Mouse (Mus musculus) kidney, adult 2 months (tissue): ENCODE results near the gene Tox2. TPM values are rescaled to one million over a fixed set of nuclear protein-coding genes. Genes with fewer than 3 reads are reported as not detected.

ENCODE experiments used
- DNase-seq: peaks from one replicate; pipeline ENCODE4 v3.0.0; 2021
- H3K27ac ChIP-seq: fragments of 200-500 bp; 2 replicates; pipeline ENCODE4 v1.5.1; 2012; ENCODE audit warnings: low read depth, low read length, control low read depth, inconsistent platforms; ENCODE audit not compliant: insufficient read depth
- H3K27me3 ChIP-seq: fragments of 200-500 bp; replicated peaks from 2 replicates; pipeline ENCODE4 v1.6.1; 2012; ENCODE audit warnings: mild to moderate bottlenecking, moderate library complexity, low read length, inconsistent platforms; ENCODE audit not compliant: control insufficient read depth, insufficient read depth
- H3K36me3 ChIP-seq: fragments of 200-500 bp; 2 replicates; pipeline ENCODE4 v1.6.1; 2012; ENCODE audit warnings: mild to moderate bottlenecking, moderate library complexity, low read length, inconsistent platforms; ENCODE audit not compliant: control insufficient read depth, insufficient read depth
- H3K4me1 ChIP-seq: fragments of 200-500 bp; 2 replicates; pipeline ENCODE4 v1.6.1; 2011; ENCODE audit warnings: low read length; ENCODE audit not compliant: control insufficient read depth, insufficient read depth
- H3K4me3 ChIP-seq: fragments of 200-500 bp; 2 replicates; pipeline ENCODE4 v1.5.1; 2011; ENCODE audit warnings: mild to moderate bottlenecking, low read depth, low read length, control low read depth; ENCODE audit not compliant: insufficient read depth
- CTCF ChIP-seq: fragments of 200-500 bp; conservative IDR thresholded peaks from 2 replicates; pipeline ENCODE4 v1.5.1; 2011; ENCODE audit warnings: low read depth, mild to moderate bottlenecking, control low read depth, low read length, moderate library complexity, mixed read lengths; ENCODE audit not compliant: insufficient read depth, insufficient read length
- POLR2A ChIP-seq: fragments of 200-500 bp; IDR thresholded peaks from one replicate; pipeline ENCODE4 v1.6.1; 2011; ENCODE audit warnings: low read depth, low read length, control low read depth
- WGBS: fragments of 180-500 bp; shearing (Covaris S2); methylation state at CpG from one replicate; pipeline ENCODE4 v1.1.7; 2018; 5-methylcytosine and 5-hydroxymethylcytosine counted together
- polyA plus RNA-seq: library from polyadenylated mRNA; depleted of rRNA; stranded (reverse); fragments of >200 nt; gene quantifications from 2 replicates; pipeline ENCODE4 v1.2.3, GENCODE M21; 2012

Gene Tox2
- polyA plus RNA-seq, 1 experiment, result 1.4 TPM

- Histone ChIP-seq H3K4me1 (no peaks in the 10 kb centered on the region), H3K4me3 (no peak overlapping the region), H3K27me3 (no peaks in the 10 kb centered on the region; the same call in 1 of the 2 replicates), H3K36me3 (no peaks in the 10 kb centered on the region), H3K27ac (no peak overlapping the region)
- 87% methylated on average over 8 of the region's 8 CpGs for WGBS
- DNase-seq, result no peak
- TF ChIP-seq CTCF (no peak), POLR2A (no peak)
Observed at GRCm38 (mm10) chr2:163175831-163176230, 27.1 kb upstream of the Tox2 start.

- DNase-seq, result no peak
- 32% methylated on average over 7 of the region's 7 CpGs for WGBS
Observed at GRCm38 (mm10) chr2:163176502-163176901, 26.4 kb upstream of the Tox2 start.

GRCm38 (mm10) chr2:163187552-163187951 lies 15.4 kb upstream of the Tox2 start:
- Histone ChIP-seq H3K27me3 (peaks cover 1% of the 10 kb centered on the region; the same call in 1 of the 2 replicates), H3K36me3 (no peaks in the 10 kb centered on the region), H3K4me3 (no peak overlapping the region), H3K27ac (no peak overlapping the region), H3K4me1 (no peaks in the 10 kb centered on the region)
- TF ChIP-seq POLR2A, result no peak
- no peak for DNase-seq
- 46% methylated on average over 11 of the region's 11 CpGs for WGBS

More at GRCm38 (mm10) chr2:163176502-163176901, 26.4 kb upstream of the Tox2 start:
- Histone ChIP-seq H3K4me3 (no peak overlapping the region), H3K36me3 (no peaks in the 10 kb centered on the region), H3K4me1 (no peaks in the 10 kb centered on the region), H3K27ac (no peak overlapping the region), H3K27me3 (no peaks in the 10 kb centered on the region; the same call in 1 of the 2 replicates)
- no peak for TF ChIP-seq CTCF

DNA sequence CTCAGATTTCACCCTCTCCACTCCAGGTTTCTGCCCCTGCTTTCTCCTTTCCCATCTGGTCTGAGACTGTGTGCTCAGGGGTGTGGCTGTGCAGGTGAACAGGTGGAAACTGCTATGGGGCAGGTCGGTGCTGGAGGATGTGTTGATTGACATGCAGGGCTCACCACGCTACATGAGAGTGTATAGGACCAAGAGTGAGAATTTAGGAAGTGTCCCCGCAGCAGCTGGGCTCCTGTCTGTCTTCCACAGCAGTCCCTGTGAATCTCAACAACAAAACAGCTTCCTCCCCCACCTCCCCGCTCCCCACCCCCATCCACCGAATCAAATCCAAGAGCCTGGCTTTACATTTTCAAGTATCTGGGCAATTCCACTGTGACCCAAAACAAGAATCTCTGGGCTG lies 13.3 kb upstream of the Tox2 start:
- TF ChIP-seq POLR2A (no peak), CTCF (no peak)

GRCm38 (mm10) chr2:163190004-163190441 lies 12.9 kb upstream of the Tox2 start:
- Histone ChIP-seq H3K27me3 (peaks cover 1% of the 10 kb centered on the region; the same call in 1 of the 2 replicates), H3K4me1 (no peaks in the 10 kb centered on the region), H3K27ac (no peak overlapping the region), H3K36me3 (no peaks in the 10 kb centered on the region), H3K4me3 (no peak overlapping the region)
- DNase-seq, result no peak
- TF ChIP-seq CTCF, result no peak
- TF ChIP-seq POLR2A, result no peak
- WGBS, result 43% methylated on average over 3 of the region's 3 CpGs

More for the DNA sequence above, 13.3 kb upstream of the Tox2 start:
- WGBS, result 39% methylated on average over 5 of the region's 5 CpGs
- Histone ChIP-seq H3K4me3 (no peak overlapping the region), H3K27me3 (peaks cover 1% of the 10 kb centered on the region; the same call in 1 of the 2 replicates), H3K36me3 (no peaks in the 10 kb centered on the region), H3K4me1 (no peaks in the 10 kb centered on the region), H3K27ac (no peak overlapping the region)
- DNase-seq, result no peak

DNA sequence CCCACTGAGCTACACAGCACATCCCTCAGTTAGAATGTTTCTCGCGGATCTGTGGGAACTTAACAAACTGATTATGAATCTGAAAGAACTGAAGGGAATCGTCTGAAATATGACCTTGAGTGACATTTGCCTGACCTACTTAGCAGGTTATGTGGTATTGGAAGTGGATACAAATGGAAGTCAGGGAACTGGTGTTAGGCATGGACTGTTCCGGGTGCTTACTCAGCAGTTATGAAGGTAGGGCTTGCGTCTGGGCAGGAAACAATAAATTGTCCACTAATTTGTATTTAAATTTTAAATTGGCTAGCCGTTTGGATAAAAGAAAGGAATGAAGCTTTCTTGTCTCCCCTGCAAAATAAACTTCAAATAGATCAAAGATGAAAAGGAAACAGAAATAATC lies 10.4 kb upstream of the Tox2 start:
- TF ChIP-seq POLR2A, result no peak
- no peak for TF ChIP-seq CTCF
- H3K4me3 ChIP-seq, result no peak overlapping the region
- DNase-seq, result no peak
- no peaks in the 10 kb centered on the region for H3K4me1 ChIP-seq
- H3K36me3 ChIP-seq, result no peaks in the 10 kb centered on the region
- H3K27me3 ChIP-seq, result no peaks in the 10 kb centered on the region
- 55% methylated on average over 6 of the region's 6 CpGs for WGBS
- H3K27ac ChIP-seq, result no peak overlapping the region

GRCm38 (mm10) chr2:163194015-163194414 lies 8.9 kb upstream of the Tox2 start:
- H3K4me3 ChIP-seq, result no peak overlapping the region
- no peaks in the 10 kb centered on the region for H3K36me3 ChIP-seq
- WGBS, result 78% methylated on average over 2 of the region's 2 CpGs
- no peak for DNase-seq
- H3K4me1 ChIP-seq, result no peaks in the 10 kb centered on the region
- TF ChIP-seq POLR2A (no peak), CTCF (no peak)
- no peak overlapping the region for H3K27ac ChIP-seq
- H3K27me3 ChIP-seq, result no peaks in the 10 kb centered on the region
